Mouse (Mus musculus): ENCODE measurements around the gene Edf1. TPM values are rescaled to one million over a fixed set of nuclear protein-coding genes. Genes with fewer than 3 reads are reported as not detected.
A peak's percentile ranks its signal among the peaks of the same experiment; 100 is the strongest.

The Edf1 gene
- total and polyA plus RNA-seq, 3 experiments = 109 to 570 (median 126) TPM

- no peak for TF ChIP-seq GATA2 (IDR thresholded peaks at IDR 0.05; ENCODE audit: borderline replicate concordance, low read depth, low read length)
- TF ChIP-seq CTCF (IDR thresholded peaks at IDR 0.05; ENCODE audit: low read depth, low read length) = no peak
- TF ChIP-seq GATA1 (IDR thresholded peaks at IDR 0.05; ENCODE audit: borderline replicate concordance, low read length) = no peak
- no peak for TF ChIP-seq TAL1 (conservative IDR thresholded peaks at IDR 0.05; ENCODE audit: low read depth, low read length)
- TF ChIP-seq POLR2AphosphoS5 (IDR thresholded peaks at IDR 0.05; ENCODE audit: insufficient replicate concordance, low read depth, low read length) = no peak
- ATAC-seq (ENCODE audit: extremely low read depth, insufficient number of reproducible peaks, low FRiP score, poor library complexity, severe bottlenecking) = no peak
- peak overlapping the region; percentile 58; the same call in 1 of the 2 replicates for H3K4me3 ChIP-seq (ENCODE audit: low read depth, low read length)
- H3K9me3 ChIP-seq (replicated peaks) = peaks cover 54% of the 10 kb centered on the region
- peaks cover 4% of the 10 kb centered on the region; the same call in 1 of the 2 replicates for H3K27me3 ChIP-seq (ENCODE audit: insufficient read depth, low read length)
- peaks cover 41% of the 10 kb centered on the region for H3K4me1 ChIP-seq (ENCODE audit: insufficient read depth, low read depth, low read length)
- DNase-seq (ENCODE audit: low spot score) = no peak
- peaks cover 19% of the 10 kb centered on the region for H3K36me3 ChIP-seq (replicated peaks)
Observed at GRCm38 (mm10) chr2:25576028-25576850, 18.6 kb downstream of the Edf1 start.

GRCm38 (mm10) chr2:25576965-25577891 is 19.6 kb downstream of the Edf1 start:
- no peak for ATAC-seq (ENCODE audit: extremely low read depth, insufficient number of reproducible peaks, low FRiP score, poor library complexity, severe bottlenecking)
- peak overlapping the region; percentile 58 for H3K4me3 ChIP-seq (ENCODE audit: low read depth, low read length)
- DNase-seq (ENCODE audit: low spot score) = no peak
- peaks cover 54% of the 10 kb centered on the region for H3K9me3 ChIP-seq (replicated peaks)
- peaks cover 4% of the 10 kb centered on the region; the same call in 1 of the 2 replicates for H3K27me3 ChIP-seq (ENCODE audit: insufficient read depth, low read length)
- peaks cover 50% of the 10 kb centered on the region for H3K4me1 ChIP-seq (ENCODE audit: insufficient read depth, low read depth, low read length)
- peaks cover 16% of the 10 kb centered on the region for H3K36me3 ChIP-seq (replicated peaks)
- TF ChIP-seq POLR2AphosphoS5 (IDR thresholded peaks at IDR 0.05; ENCODE audit: insufficient replicate concordance, low read depth, low read length) (no peak), GATA1 (IDR thresholded peaks at IDR 0.05; ENCODE audit: borderline replicate concordance, low read length) (no peak), GATA2 (IDR thresholded peaks at IDR 0.05; ENCODE audit: borderline replicate concordance, low read depth, low read length) (no peak), CTCF (IDR thresholded peaks at IDR 0.05; ENCODE audit: low read depth, low read length) (no peak), TAL1 (conservative IDR thresholded peaks at IDR 0.05; ENCODE audit: low read depth, low read length) (no peak)

GRCm38 (mm10) chr2:25577951-25578795 is 20.5 kb downstream of the Edf1 start:
- no peak for DNase-seq (ENCODE audit: low spot score)
- H3K36me3 ChIP-seq (replicated peaks) = peaks cover 17% of the 10 kb centered on the region
- peaks cover 4% of the 10 kb centered on the region; the same call in 1 of the 2 replicates for H3K27me3 ChIP-seq (ENCODE audit: insufficient read depth, low read length)
- TF ChIP-seq GATA1 (IDR thresholded peaks at IDR 0.05; ENCODE audit: borderline replicate concordance, low read length) (no peak), POLR2AphosphoS5 (IDR thresholded peaks at IDR 0.05; ENCODE audit: insufficient replicate concordance, low read depth, low read length) (no peak), CTCF (IDR thresholded peaks at IDR 0.05; ENCODE audit: low read depth, low read length) (no peak), GATA2 (IDR thresholded peaks at IDR 0.05; ENCODE audit: borderline replicate concordance, low read depth, low read length) (no peak), TAL1 (conservative IDR thresholded peaks at IDR 0.05; ENCODE audit: low read depth, low read length) (no peak)
- peak overlapping the region; percentile 58; the same call in 1 of the 2 replicates for H3K4me3 ChIP-seq (ENCODE audit: low read depth, low read length)
- no peak for ATAC-seq (ENCODE audit: extremely low read depth, insufficient number of reproducible peaks, low FRiP score, poor library complexity, severe bottlenecking)
- peaks cover 54% of the 10 kb centered on the region for H3K9me3 ChIP-seq (replicated peaks)
- peaks cover 51% of the 10 kb centered on the region for H3K4me1 ChIP-seq (ENCODE audit: insufficient read depth, low read depth, low read length)

- Histone ChIP-seq H3K27me3 (ENCODE audit: insufficient read depth, low read length) (peaks cover 4% of the 10 kb centered on the region; the same call in 1 of the 2 replicates), H3K4me1 (ENCODE audit: insufficient read depth, low read depth, low read length) (peaks cover 45% of the 10 kb centered on the region), H3K36me3 (replicated peaks) (peaks cover 23% of the 10 kb centered on the region), H3K9me3 (replicated peaks) (peaks cover 54% of the 10 kb centered on the region), H3K4me3 (ENCODE audit: low read depth, low read length) (peak overlapping the region; percentile 58; the same call in 1 of the 2 replicates)
- ATAC-seq (ENCODE audit: extremely low read depth, insufficient number of reproducible peaks, low FRiP score, poor library complexity, severe bottlenecking) (no peak), DNase-seq (ENCODE audit: low spot score) (no peak)
- TF ChIP-seq GATA1 (IDR thresholded peaks at IDR 0.05; ENCODE audit: borderline replicate concordance, low read length) (no peak), GATA2 (IDR thresholded peaks at IDR 0.05; ENCODE audit: borderline replicate concordance, low read depth, low read length) (no peak), POLR2AphosphoS5 (IDR thresholded peaks at IDR 0.05; ENCODE audit: insufficient replicate concordance, low read depth, low read length) (no peak), TAL1 (conservative IDR thresholded peaks at IDR 0.05; ENCODE audit: low read depth, low read length) (no peak), CTCF (IDR thresholded peaks at IDR 0.05; ENCODE audit: low read depth, low read length) (no peak)
Observed at GRCm38 (mm10) chr2:25578796-25579736, 21.4 kb downstream of the Edf1 start.
